Comparison of ENCODE assay signal across 27 mouse cellular contexts in the genomic region with DNA sequence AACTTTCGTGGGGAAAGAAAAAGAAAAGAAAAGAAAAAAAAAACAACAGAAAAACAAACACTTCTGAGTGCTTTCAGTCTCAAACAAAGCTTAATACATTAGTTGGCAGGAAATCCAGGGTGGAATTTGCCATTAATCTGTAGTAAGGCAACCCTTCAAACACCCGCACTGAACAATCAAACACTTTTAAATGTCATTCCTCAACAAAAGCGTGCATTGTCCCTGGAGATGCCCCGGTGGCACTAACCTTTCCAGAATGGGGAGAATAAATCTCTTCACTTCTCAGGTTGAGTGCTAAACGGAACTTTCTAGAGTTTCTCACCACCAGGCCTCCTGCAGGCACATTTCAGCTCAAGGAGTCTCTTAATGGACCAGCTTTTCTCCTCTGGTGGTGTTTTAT. TPM values are rescaled to one million over a fixed set of nuclear protein-coding genes. Genes with fewer than 3 reads are reported as not detected.
DNase-seq lines count a peak whose midpoint lies in the region; ATAC-seq and TF ChIP-seq lines count a peak whose summit lies in the region.
"Had no signal": no experiment of that assay in that cellular context is flagged by ENCODE, and none has a peak within 500 bp of the region (broad histone marks: within the 10 kb centered on the region; RNA-seq: fewer than 3 reads in every experiment).

No protein-coding gene starts in this region.

- H3K36me3 ChIP-seq in kidney, postnatal 0 days (ENCODE audit: insufficient read depth, low read length), result no peaks in the 10 kb centered on the region
- no peaks in the 10 kb centered on the region for H3K36me3 ChIP-seq in stomach, postnatal 0 days (ENCODE audit: control insufficient read depth, insufficient read depth, low read length)
- H3K36me3 ChIP-seq: hindbrain, embryonic 13.5 days had no signal

- 32% methylated on average over 5 of the region's 5 CpGs for WGBS in kidney, postnatal 0 days
- WGBS in stomach, postnatal 0 days, result 22% methylated on average over 5 of the region's 5 CpGs

- DNase-seq in kidney, postnatal 0 days (ENCODE audit: low spot score), result peak; percentile 18
- DNase-seq in kidney, postnatal 4 days, result no peak
- DNase-seq in lung, postnatal 36 days, result peak; percentile 10
- DNase-seq in lung, postnatal 25 days (ENCODE audit: low spot score), result no peak
- peak; percentile 8 for DNase-seq in embryo, embryonic 11.5 days (ENCODE audit: low read depth, low spot score)
- DNase-seq in stomach, postnatal 0 days (ENCODE audit: low spot score), result no peak
- no peak for DNase-seq in spleen, postnatal 10 days (ENCODE audit: low spot score in 2 of 2)
- DNase-seq: adrenal gland, postnatal 25 days; cerebellum, adult 18-20 months; cerebellum, postnatal 14 days; gastrocnemius, postnatal 25 days; heart, adult 18-20 months; heart, postnatal 4 days; kidney, adult 8-10 months; kidney, postnatal 10 days; layer of hippocampus, adult 9-11 months; liver; midbrain, embryonic 14.5 days; right cerebral cortex, adult 18-20 months; spleen, adult 18-20 months had no signal

- TF ChIP-seq CTCF in kidney, postnatal 0 days (IDR thresholded peaks at IDR 0.05; ENCODE audit: low read depth), result no peak
- no peak for TF ChIP-seq CTCF in stomach, postnatal 0 days (IDR thresholded peaks at IDR 0.05; ENCODE audit: low read depth)

- no peaks in the 10 kb centered on the region for H3K9me3 ChIP-seq in kidney, postnatal 0 days (replicated peaks; ENCODE audit: low read length)
- H3K9me3 ChIP-seq in stomach, postnatal 0 days (ENCODE audit: control insufficient read depth, low read length), result no peaks in the 10 kb centered on the region
- H3K9me3 ChIP-seq: forebrain, embryonic 13.5 days; hindbrain, embryonic 13.5 days had no signal

- H3K4me1 ChIP-seq in kidney, postnatal 0 days (replicated peaks; ENCODE audit: insufficient read depth, low read length), result no peaks in the 10 kb centered on the region
- H3K4me1 ChIP-seq in stomach, postnatal 0 days (replicated peaks; ENCODE audit: control insufficient read depth, insufficient read depth), result peaks cover 2% of the 10 kb centered on the region
- H3K4me1 ChIP-seq: hindbrain, embryonic 13.5 days had no signal

- no peak for ATAC-seq in kidney, postnatal 0 days (replicated peaks; ENCODE audit: low FRiP score, low read depth)
- 0 out of 2 replicates have a peak, but pooled peaks have one; percentile 24 for ATAC-seq in stomach, postnatal 0 days (ENCODE audit: low FRiP score, low TSS enrichment)
- ATAC-seq: CD4-positive, CD25-positive, alpha-beta regulatory T cell, adult 4 months; forebrain, embryonic 13.5 days; intestine, embryonic 16.5 days had no signal

- no peak overlapping the region for H3K27ac ChIP-seq in kidney, postnatal 0 days
- H3K27ac ChIP-seq in stomach, postnatal 0 days (replicated peaks), result no peak overlapping the region; the same call in 1 of the 2 replicates
- H3K27ac ChIP-seq: forebrain, embryonic 13.5 days; hindbrain, embryonic 13.5 days; liver, embryonic 14.5 days; macrophage had no signal

- no peak overlapping the region for H3K9ac ChIP-seq in kidney, postnatal 0 days (ENCODE audit: low read depth, low read length)
- H3K9ac ChIP-seq in stomach, postnatal 0 days (ENCODE audit: low read length), result no peak overlapping the region
- H3K9ac ChIP-seq: forebrain, embryonic 13.5 days; hindbrain, embryonic 13.5 days; liver, embryonic 14.5 days had no signal

- no peak overlapping the region for H3K4me3 ChIP-seq in kidney, postnatal 0 days (replicated peaks; ENCODE audit: low read depth, low read length)
- no peak overlapping the region for H3K4me3 ChIP-seq in stomach, postnatal 0 days (ENCODE audit: low read depth, low read length)
- H3K4me3 ChIP-seq: forebrain, embryonic 13.5 days; hindbrain, embryonic 13.5 days had no signal

- H3K4me2 ChIP-seq in kidney, postnatal 0 days (ENCODE audit: low read length), result no peak overlapping the region
- no peak overlapping the region for H3K4me2 ChIP-seq in stomach, postnatal 0 days (replicated peaks; ENCODE audit: low read depth)
- H3K4me2 ChIP-seq: forebrain, embryonic 13.5 days; heart, embryonic 11.5 days; hindbrain, embryonic 13.5 days had no signal

- no peaks in the 10 kb centered on the region for H3K27me3 ChIP-seq in kidney, postnatal 0 days (ENCODE audit: insufficient read depth, low read length)
- no peaks in the 10 kb centered on the region for H3K27me3 ChIP-seq in stomach, postnatal 0 days (ENCODE audit: control insufficient read depth, insufficient read depth, low read length)
- H3K27me3 ChIP-seq: forebrain, embryonic 13.5 days had no signal

- TF ChIP-seq EP300 in stomach, postnatal 0 days (optimal IDR thresholded peaks at IDR 0.05), result no peak

RNA-seq across cellular contexts. Expression of a gene that starts 29.6 kb away (rescaled TPM):
- polyA plus RNA-seq in kidney, postnatal 0 days (2015; fragmentation: Nextera tagmentation; extraction: Ambion mirVana), result 19.9 and 20.8 TPM in 2 replicates
- polyA plus RNA-seq in stomach, postnatal 0 days (2015; fragmentation: Nextera tagmentation; extraction: Ambion mirVana), result 6.8 and 7.7 TPM in 2 replicates
- polyA plus RNA-seq: CD4-positive, CD25-positive, alpha-beta regulatory T cell, adult 4 months; macrophage had no signal

Comparison
In these comparisons a context has a peak if more than half of its experiments do, and no peak if none do; other contexts are left out.
1. DNase-seq: peak in kidney, postnatal 0 days (single experiment), lung, postnatal 36 days (single experiment) and embryo, embryonic 11.5 days (single experiment); none in kidney, postnatal 4 days (0 of 2), lung, postnatal 25 days (single experiment), stomach, postnatal 0 days (single experiment) and spleen, postnatal 10 days (0 of 2).